Mouse (Mus musculus) macrophage (primary cell): ENCODE data around the gene AC124502.3. TPM values are rescaled to one million over a fixed set of nuclear protein-coding genes. Genes with fewer than 3 reads are reported as not detected.

ENCODE experiments used
- H3K27ac ChIP-seq: fragments of 350-480 bp; formaldehyde crosslinking; 2 replicates; pipeline ENCODE4 v1.9.0; 2021
- H3K36me3 ChIP-seq: fragments of 350-480 bp; formaldehyde crosslinking; 2 replicates; pipeline ENCODE4 v1.9.0; 2021; ENCODE audit errors: inconsistent target
- H3K4me3 ChIP-seq: fragments of 350-480 bp; formaldehyde crosslinking; 2 replicates; pipeline ENCODE4 v1.9.0; 2021; ENCODE audit errors: inconsistent target
- H3K79me2 ChIP-seq: fragments of 350-480 bp; formaldehyde crosslinking; 2 replicates; pipeline ENCODE4 v1.9.0; 2021; ENCODE audit errors: inconsistent target
- WGBS: methylation state at CpG from one replicate; pipeline ENCODE4 v1.1.7; 2026; ENCODE audit warnings: inconsistent platforms; ENCODE audit not compliant: missing documents; 5-methylcytosine and 5-hydroxymethylcytosine counted together
- polyA plus RNA-seq: library from polyadenylated mRNA; stranded (reverse); fragments of 250-400 nt; gene quantifications from 3 replicates; pipeline ENCODE4 v1.2.4, GENCODE M21; 2018; ENCODE audit warnings: inconsistent platforms

AC124502.3 gene
- polyA plus RNA-seq, 1 experiment from 2014 or later, result 2.0 TPM

DNA sequence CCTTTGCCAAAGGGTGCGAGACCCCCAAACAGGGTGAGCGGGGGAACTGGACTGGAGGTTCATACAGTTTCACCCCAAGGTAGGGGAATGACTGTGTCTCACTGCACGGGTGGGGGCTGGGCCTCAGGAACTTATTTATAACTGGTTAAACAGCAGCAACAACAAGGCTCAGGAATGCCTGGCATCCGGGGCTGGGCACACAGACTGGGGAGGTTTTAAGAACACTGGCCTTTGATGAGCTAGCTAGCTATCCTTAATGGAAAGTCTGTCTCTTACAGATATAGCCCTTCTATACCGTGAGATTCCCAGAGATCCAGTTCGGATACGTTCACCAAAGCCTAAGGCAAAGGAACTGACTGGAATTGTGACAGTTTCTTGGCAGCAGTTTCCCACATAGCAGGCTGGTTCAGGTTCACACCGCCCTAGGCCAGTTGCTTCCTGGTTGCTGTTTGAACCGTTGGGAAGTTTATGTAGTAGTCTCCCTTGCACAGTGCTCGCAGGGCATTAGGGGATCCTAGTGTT is 22.4 kb upstream of the AC124502.3 start:
- WGBS, result 49% methylated on average over 10 of the region's 10 CpGs
- H3K36me3 ChIP-seq, result no peaks in the 10 kb centered on the region
- no peaks in the 10 kb centered on the region for H3K79me2 ChIP-seq
- H3K27ac ChIP-seq, result no peak overlapping the region
- H3K4me3 ChIP-seq, result no peak overlapping the region

DNA sequence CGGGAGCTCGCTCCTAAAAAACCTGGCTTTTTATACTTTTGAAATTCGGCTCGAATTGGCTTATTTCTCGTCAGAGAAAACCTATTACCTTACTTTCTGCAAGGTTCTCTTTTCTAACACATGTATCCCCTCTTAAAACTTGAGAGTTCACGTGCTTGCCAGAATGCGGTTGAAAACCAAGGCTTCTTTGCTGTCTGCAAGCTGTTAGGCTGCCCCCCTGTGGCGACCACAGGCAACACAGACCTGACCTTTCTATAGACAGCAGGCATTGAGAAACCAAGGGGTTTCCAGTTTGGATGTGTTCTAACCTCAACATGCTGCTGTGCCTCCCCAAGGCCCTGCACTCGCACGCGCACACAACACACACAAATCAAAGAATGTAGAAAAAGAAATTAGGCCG is 21.9 kb upstream of the AC124502.3 start:
- Histone ChIP-seq H3K79me2 (no peaks in the 10 kb centered on the region), H3K36me3 (no peaks in the 10 kb centered on the region), H3K27ac (no peak overlapping the region), H3K4me3 (no peak overlapping the region)
- 23% methylated on average over 11 of the region's 12 CpGs for WGBS

DNA sequence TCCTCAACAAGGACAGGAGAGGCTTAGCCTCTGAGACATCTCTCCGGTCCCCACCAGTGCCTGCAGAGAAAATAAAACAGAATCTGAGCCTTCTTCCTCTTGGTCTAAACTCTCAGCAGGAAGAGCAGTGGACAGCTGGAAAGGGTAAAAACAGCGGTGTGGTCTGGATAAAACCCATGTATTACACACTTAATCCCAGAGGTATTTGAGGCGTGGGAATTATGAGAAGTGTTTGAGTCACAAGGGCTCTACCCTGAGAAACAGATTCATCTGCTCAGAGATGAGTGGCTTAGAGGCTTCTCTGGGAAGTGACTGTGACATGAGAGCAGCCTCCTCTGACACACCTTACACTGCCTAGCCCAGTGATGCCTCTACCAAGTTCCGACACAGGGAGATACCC is 21.1 kb upstream of the AC124502.3 start:
- Histone ChIP-seq H3K27ac (no peak overlapping the region), H3K36me3 (no peaks in the 10 kb centered on the region), H3K4me3 (no peak overlapping the region), H3K79me2 (no peaks in the 10 kb centered on the region)
- 91% methylated on average over 4 of the region's 4 CpGs for WGBS

DNA sequence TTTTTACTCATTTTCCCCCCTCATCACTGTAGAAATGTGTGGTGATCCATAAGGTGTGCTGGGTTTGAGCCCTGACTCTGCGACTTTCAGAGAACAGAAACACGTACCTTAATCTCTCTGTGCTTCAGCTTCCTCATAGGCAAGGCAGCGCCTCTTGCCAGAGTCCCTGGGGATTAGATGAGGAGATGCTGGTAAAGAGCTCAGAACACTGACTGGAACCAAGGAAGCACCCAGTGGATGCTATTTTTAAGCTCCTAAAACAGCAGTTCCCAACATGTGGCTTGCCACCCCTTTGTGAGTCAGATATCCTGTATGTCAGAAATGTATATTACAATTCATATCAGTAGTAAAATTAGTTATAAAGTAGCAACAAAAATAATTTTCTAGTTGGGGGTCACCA is 20.5 kb upstream of the AC124502.3 start:
- H3K27ac ChIP-seq, result 0 out of 2 replicates have a peak overlapping the region, but pooled peaks have one; percentile 8
- no peaks in the 10 kb centered on the region for H3K79me2 ChIP-seq
- no peaks in the 10 kb centered on the region for H3K36me3 ChIP-seq
- H3K4me3 ChIP-seq, result no peak overlapping the region
- 100% methylated on average over 3 of the region's 3 CpGs for WGBS

DNA sequence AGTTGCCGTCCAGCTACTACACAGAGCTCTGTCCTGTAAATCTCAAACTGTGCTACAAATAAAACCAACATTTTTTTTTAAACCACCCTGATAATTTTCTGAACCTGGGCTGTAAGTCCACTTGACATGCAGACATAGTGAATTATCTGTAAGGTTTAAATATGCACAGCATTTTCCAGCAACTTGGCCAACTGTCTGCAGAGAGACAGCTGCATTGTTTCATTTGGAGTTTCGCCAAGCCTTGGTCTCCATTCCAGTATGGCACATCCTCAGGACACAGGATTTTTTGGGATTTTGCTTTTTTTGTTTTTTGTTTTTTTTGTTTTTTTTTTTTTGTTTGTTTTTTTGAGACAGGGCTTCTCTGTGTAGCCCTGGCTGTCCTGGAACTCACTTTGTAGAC is 17.3 kb upstream of the AC124502.3 start:
- H3K79me2 ChIP-seq, result no peaks in the 10 kb centered on the region
- H3K36me3 ChIP-seq, result no peaks in the 10 kb centered on the region
- no peak overlapping the region for H3K27ac ChIP-seq
- no peak overlapping the region for H3K4me3 ChIP-seq
- 96% methylated on average over 2 of the region's 2 CpGs for WGBS

DNA sequence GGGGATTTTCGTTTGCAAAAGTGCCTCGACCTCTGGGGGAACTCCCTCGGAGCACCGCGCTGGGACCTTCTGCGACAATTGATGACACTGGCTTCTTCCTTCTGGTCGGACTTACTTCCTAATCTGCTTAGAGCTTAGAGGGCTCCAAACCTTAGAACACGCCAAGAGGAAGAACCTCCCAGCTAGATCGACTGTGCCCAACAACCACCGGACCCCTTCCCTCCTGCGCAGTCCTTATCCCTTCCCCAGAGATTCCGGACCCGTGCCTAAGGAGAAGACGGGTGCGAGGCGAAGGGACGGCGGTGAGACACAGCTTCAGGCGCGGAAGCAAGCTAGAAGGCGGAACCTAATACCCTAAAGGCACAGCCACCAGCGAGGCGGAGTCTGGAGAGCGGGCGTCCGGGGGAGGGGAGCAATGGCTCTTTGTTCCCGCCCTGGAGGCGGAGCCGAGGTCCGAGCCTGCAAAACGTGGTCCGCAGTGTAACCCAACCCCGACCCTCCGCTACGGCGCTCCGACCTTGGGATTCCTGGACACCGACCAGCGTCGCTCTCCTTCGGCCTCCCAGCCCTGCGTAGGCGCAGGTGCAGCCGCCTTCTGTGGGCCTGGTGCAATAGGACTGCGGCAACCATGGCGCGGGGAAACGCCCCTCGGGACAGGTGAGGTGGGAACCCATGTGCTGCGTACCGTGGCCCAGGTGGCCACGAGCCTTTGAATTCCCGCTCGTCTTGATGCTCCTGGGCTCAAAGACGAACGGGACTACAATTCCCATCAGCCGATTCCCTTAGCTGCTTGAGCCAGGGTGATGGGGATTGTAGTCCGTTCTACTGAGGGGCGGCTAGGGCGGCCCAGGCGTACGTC is 14.8 kb upstream of the AC124502.3 start, which contains the start of gene Slc29a2:
Gene Slc29a2, plus strand, starts transcription at position 240 of the 859 bp plus-strand sequence.
- Histone ChIP-seq H3K27ac (peak within 1 kb of the TSS; percentile 80), H3K4me3 (peak within 1 kb of the TSS; percentile 64), H3K36me3 (no peaks in the 10 kb centered on the region), H3K79me2 (no peaks in the 10 kb centered on the region)
- WGBS, result under 1% methylated on average over 62 of the region's 62 CpGs

DNA sequence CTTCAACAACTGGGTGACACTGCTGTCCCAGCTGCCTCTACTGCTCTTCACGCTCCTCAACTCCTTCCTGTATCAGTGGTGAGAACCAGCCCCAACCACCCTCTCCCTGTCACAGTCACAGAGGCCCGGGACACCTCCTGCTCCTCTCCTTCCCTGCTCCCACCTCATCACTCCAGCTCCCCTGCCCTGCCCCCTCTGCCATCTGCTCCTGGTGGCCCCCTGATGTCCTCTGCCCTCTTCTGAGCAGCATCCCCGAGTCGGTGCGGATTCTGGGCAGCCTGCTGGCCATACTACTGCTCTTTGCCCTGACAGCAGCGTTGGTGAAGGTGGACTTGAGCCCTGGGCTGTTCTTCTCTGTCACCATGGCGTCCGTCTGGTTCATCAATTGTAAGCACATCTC is 12.6 kb upstream of the AC124502.3 start:
- 92% methylated on average over 8 of the region's 8 CpGs for WGBS
- no peak overlapping the region for H3K4me3 ChIP-seq
- H3K79me2 ChIP-seq, result no peaks in the 10 kb centered on the region
- no peaks in the 10 kb centered on the region for H3K36me3 ChIP-seq
- no peak overlapping the region for H3K27ac ChIP-seq

DNA sequence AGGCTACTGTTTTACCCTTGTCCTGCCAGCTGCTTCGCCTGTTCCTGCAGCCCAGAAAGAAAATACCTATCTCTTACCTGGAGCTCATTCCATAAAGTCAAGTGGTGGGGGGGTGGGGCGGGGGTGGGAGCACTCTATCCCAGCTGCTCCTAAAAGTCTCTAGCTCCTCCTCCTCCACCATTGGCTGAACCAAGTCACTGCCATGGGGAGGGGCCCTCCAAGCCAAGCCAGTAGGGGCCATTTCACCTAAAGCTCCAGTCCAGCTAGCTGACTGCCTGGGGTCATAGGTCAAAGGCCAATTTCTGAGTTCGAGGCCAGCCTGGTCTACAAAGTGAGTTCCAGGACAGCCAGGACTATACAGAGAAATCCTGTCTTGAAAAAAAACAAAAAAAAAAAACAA is 6.0 kb upstream of the AC124502.3 start:
- no peaks in the 10 kb centered on the region for H3K79me2 ChIP-seq
- no peak overlapping the region for H3K27ac ChIP-seq
- H3K36me3 ChIP-seq, result no peaks in the 10 kb centered on the region
- no peak overlapping the region for H3K4me3 ChIP-seq
- WGBS, result 82% methylated on average over 3 of the region's 3 CpGs

DNA sequence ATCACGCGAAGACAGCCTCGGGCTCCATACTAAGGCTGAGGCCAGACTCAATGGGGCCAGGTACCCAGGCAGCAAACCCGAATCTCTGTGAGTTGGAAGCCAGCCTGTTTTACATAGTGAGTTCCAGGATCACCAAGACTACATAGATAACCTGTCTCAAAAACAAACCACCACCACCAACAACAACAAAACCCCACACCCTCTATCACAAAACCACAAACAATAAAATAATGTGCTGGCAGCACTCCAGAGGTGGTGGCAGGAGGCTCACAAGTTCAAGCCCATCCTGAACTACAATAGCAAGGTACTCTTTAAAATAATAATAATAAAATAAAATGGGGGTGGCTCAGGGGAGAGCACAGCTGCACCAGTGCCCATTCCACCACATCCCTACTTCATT is 2.1 kb upstream of the AC124502.3 start:
- H3K4me3 ChIP-seq, result no peak overlapping the region
- no peak overlapping the region for H3K27ac ChIP-seq
- 95% methylated on average over 4 of the region's 4 CpGs for WGBS
- peaks cover 16% of the 10 kb centered on the region for H3K79me2 ChIP-seq
- H3K36me3 ChIP-seq, result no peaks in the 10 kb centered on the region

DNA sequence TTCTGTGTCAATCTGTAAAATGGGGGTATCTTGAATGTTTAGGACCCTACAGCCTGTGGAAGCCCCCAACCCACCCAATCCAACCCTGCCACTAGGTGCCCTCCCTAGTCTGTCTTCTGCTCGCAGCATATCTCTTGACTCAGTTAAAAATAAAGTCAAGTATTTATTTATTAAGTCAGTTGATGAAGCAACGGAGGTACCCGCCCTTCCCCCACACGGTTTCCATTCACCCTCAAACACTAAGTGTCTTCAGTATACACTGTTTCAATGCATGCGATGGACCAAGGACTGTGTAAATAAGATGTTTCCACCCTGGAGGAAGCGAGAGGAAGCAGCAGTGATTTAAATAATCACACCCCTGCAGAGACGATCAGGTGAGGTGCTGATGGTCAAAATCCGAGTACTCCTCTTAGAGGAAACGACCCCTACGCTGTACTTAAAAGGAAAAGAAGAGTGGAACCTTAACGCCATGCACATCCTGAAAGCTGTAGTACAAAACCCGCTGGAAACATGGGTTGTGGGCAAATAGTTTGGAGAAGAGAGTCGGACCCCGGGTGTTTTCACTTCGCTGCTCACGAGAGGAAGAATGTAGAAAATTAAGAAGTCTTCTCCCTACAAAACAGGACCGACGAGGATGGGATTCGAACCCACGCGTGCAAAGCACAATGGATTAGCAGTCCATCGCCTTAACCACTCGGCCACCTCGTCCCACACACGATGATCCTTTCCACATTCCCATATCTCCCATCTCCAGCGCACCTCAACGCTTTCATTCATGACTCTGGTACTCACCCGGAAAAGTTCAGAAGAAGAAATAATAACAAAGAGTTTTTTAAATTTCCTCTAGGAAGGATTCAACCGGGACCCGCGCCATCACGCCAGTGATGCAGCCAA is 766 bp upstream of the AC124502.3 start:
- Histone ChIP-seq H3K79me2 (peaks cover 30% of the 10 kb centered on the region), H3K36me3 (no peaks in the 10 kb centered on the region), H3K27ac (no peak overlapping the region), H3K4me3 (peak overlapping the region; percentile 92)
- WGBS, result 13% methylated on average over 32 of the region's 32 CpGs

DNA sequence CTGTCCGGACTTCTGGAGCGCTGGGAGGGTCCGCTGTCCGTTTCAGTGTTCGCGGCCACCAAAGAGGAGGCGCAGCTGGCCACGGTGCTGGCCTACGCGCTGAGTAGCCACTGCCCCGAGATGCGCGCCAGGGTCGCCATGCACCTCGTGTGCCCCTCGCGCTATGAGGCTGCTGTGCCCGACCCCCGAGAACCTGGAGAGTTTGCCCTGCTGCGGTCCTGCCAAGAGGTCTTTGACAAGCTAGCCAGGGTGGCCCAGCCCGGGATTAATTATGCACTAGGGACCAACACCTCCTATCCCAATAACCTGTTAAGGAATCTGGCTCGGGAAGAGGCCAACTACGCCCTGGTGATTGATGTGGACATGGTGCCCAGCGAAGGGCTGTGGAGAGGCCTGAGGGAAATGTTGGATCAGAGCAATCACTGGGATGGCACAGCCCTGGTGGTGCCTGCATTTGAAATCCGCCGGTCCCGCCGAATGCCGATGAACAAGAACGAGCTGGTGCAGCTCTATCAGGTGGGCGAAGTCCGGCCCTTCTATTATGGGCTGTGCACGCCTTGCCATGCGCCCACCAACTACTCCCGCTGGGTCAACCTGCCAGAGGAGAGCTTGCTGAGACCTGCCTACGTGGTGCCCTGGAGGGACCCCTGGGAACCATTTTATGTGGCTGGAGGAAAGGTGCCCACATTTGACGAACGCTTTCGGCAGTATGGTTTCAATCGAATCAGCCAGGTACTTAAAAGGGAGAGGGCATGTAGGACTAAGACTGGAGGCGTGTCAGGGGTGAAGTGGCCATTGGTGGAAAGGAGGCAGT is 817 bp downstream of the AC124502.3 start:
- no peaks in the 10 kb centered on the region for H3K36me3 ChIP-seq
- peaks cover 46% of the 10 kb centered on the region for H3K79me2 ChIP-seq
- WGBS, result 25% methylated on average over 40 of the region's 41 CpGs
- H3K4me3 ChIP-seq, result peak overlapping the region; percentile 92
- no peak overlapping the region for H3K27ac ChIP-seq

DNA sequence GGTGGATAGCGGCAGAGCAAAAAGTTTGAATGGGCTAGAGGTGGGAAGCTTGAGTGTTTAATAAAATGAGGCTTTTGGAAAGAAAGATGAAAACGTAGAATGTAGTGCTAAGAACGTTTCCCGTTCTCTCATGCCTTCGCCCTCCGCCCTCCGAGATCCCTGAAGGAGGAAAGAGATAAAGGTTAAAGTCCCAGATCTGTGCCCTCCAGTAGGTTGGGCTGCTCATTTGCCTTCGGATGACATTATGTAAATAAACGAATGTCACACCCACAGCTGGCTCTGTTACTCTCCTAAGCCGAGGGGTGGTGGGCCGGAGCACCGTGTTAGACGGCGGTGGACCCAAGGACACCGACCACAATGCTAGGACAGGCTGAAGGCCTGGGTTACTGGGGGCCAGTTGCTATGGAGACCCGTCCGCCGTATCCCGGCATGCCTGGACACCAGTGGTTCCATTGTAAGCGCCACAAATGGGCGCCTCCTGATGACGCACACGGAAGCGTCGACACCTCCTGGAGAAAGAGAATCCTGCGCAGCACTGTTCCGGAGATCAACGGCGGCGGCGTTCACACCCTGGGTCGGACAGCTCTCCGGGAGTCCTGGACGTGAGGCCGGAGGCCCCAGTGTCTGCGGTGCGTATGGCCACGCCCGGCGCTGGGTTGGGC is 2.3 kb downstream of the AC124502.3 start, which contains the start of gene Brms1:
Gene Brms1, plus strand, starts transcription at position 493 of the 662 bp plus-strand sequence.
- Histone ChIP-seq H3K79me2 (peaks cover 57% of the 10 kb centered on the region), H3K27ac (peak within 1 kb of the TSS; percentile 51), H3K4me3 (peak within 1 kb of the TSS; percentile 92), H3K36me3 (peaks cover 7% of the 10 kb centered on the region; the same call in 1 of the 2 replicates)
- 5% methylated on average over 40 of the region's 40 CpGs for whole genome bisulfite sequencing

DNA sequence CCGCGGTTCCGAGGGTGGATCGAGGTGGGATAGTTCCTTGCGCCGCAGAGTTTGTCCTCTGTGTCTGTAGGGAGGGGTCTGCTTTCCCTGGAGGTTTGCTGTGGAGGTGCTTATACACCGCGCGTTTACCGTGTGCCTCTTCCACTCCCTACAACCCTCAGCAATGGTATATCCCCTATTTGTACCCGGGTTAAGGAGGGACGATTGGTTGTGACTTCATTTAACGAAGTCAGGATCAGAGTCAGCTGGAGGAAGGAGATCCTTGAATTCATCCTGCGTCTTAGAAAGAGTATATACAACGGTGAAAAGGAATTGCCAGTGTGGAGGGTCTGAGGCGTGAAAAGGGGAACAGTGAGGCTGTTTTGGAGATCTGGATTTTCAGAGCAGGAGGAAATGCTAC is 2.9 kb downstream of the AC124502.3 start:
- H3K4me3 ChIP-seq, result peak overlapping the region; percentile 92
- peak overlapping the region; percentile 51 for H3K27ac ChIP-seq
- WGBS, result 0% methylated on average over 16 of the region's 16 CpGs
- peaks cover 57% of the 10 kb centered on the region for H3K79me2 ChIP-seq
- H3K36me3 ChIP-seq, result peaks cover 12% of the 10 kb centered on the region
